Mouse (Mus musculus) neutrophil, adult 65 days (primary cell): ENCODE measurements around the gene Gm17174. TPM values are rescaled to one million over a fixed set of nuclear protein-coding genes. Genes with fewer than 3 reads are reported as not detected.

Source experiments
- total RNA-seq: library from RNA; stranded (reverse); gene quantifications from 2 replicates; pipeline ENCODE4 v1.2.4, GENCODE M21; 2023

Gm17174 gene
- not detected in 2 replicates for total RNA-seq

DNA sequence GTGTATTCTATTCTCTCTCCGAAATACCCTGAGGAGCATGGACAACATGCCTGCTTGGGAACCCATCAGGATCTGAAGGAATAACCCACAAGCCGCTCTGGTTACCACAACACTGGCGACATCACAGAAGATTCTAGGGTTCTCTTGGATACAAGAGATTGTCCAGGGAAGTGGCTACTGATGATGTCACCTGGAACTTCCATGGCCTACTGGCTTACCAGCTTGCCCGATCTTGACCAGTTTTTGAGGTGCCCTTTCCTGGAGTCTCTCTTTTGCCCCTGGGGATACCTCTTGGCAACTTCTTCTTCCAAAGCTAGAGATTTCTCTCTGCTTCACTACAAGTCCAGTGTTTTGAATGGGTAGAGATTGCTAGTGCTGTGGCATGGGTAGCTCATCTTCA is at the start of gene Gm17174:
Gm17174 (minus strand) TSS at position 101 of the 400 bp plus-strand sequence.

GRCm38 (mm10) chr14:51635566-51635965 is 43.6 kb upstream of the Gm17174 start, which contains the start of gene Gm4181:
Gm4181 (minus strand) TSS chr14:51635666.

DNA sequence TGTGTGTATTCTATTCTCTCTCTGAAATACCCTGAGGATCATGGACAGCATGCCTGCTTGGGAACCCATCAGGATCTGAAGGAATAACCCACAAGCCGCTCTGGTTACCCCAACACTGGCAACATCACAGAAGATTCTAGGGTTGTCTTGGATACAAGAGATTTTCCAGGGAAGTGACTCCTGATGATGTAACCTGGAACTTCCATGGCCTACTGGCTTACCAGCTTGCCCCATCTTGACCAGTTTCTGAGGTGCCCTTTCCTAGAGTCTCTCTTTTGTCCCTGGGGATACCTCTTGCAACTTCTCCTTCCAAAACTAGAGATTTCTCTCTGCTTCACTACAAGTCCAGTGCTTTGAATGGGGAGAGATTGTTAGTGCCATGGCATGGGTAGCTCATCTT is 19.3 kb upstream of the Gm17174 start, which contains the start of gene Gm17078:
Gm17078 (minus strand) TSS at position 101 of the 400 bp plus-strand sequence.

GRCm38 (mm10) chr14:51573963-51574362 is 18.0 kb downstream of the Gm17174 start, which contains the start of gene Gm17175:
Gm17175 (minus strand) TSS chr14:51574063.

GRCm38 (mm10) chr14:51552490-51552889 is 39.4 kb downstream of the Gm17174 start, which contains the start of gene Gm5622:
Gm5622 (plus strand) TSS chr14:51552790.

Other genes starting within 250 kb of the Gm17174 start
- not detected in 2 replicates for gene Gm7247, start 230.4 kb downstream of the Gm17174 start, total RNA-seq
- gene Vmn2r88, start 181.3 kb downstream of the Gm17174 start, total RNA-seq, result not detected in 2 replicates
- not detected in 2 replicates for gene Vmn2r89, start 140.3 kb downstream of the Gm17174 start, total RNA-seq
- gene Gm5622, start 39.3 kb downstream of the Gm17174 start, total RNA-seq, result not detected in 2 replicates
- gene Gm17175, start 18.1 kb downstream of the Gm17174 start, total RNA-seq, result not detected in 2 replicates
- not detected in 2 replicates for gene Gm17078, start 19.2 kb upstream of the Gm17174 start, total RNA-seq
- gene Gm4181, start 43.5 kb upstream of the Gm17174 start, total RNA-seq, result not detected in 2 replicates
- not detected in 2 replicates for gene Gm17079, start 103.3 kb upstream of the Gm17174 start, total RNA-seq
- not detected in 2 replicates for gene Gm5800, start 125.0 kb upstream of the Gm17174 start, total RNA-seq
- not detected in 2 replicates for gene Ang4, start 181.5 kb upstream of the Gm17174 start, total RNA-seq
- not detected in 2 replicates for gene AY358078, start 207.9 kb upstream of the Gm17174 start, total RNA-seq